Comparison of ENCODE assay signal across 8 mouse cellular contexts in the genomic region with DNA sequence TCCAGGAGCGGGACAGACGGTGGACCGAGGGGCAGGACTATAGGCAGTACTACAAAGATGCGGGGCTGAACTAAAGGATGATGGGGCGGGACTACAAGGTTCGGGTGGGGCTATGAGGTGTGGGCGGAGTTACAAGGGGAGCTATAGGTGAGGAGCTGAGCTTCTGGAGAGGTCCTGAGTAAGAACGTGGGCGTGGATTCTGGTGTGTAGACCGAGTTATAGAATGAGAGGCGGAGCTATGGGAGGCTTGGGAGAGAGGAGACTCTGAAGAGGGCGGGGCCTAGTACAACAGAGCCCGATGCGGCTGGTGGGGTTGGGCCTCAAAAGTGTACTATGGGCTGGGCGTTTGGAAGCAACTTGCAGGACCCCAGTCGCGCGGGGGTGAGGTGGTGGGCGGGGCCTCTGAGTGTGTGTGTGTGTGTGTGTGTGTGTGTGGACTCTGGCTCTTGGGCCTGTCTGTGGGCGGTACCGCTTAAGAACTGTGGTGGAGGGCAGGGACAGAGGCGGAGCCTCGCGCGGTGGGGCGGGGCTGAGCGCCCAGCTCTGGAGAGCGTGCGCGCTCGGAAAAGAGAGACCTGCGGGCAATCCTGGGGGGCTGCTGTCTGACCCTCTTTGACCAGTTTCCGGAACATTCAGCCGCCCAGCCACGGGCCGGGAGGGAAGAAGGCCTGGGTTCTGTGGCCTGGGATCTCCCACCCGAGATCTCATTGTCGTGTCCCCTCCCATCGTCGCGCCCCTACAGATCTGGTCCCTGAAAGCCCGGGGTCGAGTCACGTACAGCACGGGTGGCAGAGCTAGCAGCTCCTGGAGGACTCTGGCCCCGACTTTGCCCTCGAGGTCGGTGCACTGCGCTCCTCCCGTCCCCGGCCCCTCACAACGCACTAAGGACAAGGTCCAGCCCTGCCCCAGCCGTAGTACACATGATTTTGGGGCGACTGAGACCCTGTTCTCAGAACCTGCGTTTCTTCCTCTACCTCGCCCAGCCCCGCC. TPM values are rescaled to one million over a fixed set of nuclear protein-coding genes. Genes with fewer than 3 reads are reported as not detected.
DNase-seq lines count a peak whose midpoint lies in the region; ATAC-seq and TF ChIP-seq lines count a peak whose summit lies in the region.

No protein-coding gene starts in this region.

- H3K4me1 ChIP-seq in ES-Bruce4 (ENCODE audit: control insufficient read depth, insufficient read depth, low read length), result peaks cover 3% of the 10 kb centered on the region
- peaks cover 44% of the 10 kb centered on the region for H3K4me1 ChIP-seq in forebrain, embryonic 12.5 days
- H3K4me1 ChIP-seq in liver, postnatal 0 days (ENCODE audit: insufficient read depth), result peaks cover 61% of the 10 kb centered on the region
- peaks cover 46% of the 10 kb centered on the region for H3K4me1 ChIP-seq in neural tube, embryonic 15.5 days

- TF ChIP-seq EP300 in ES-Bruce4 (IDR thresholded peaks at IDR 0.05; ENCODE audit: insufficient read depth, low read depth, low read length), result no peak
- TF ChIP-seq EP300 in liver, postnatal 0 days (IDR thresholded peaks at IDR 0.05; ENCODE audit: low read depth), result no peak

- WGBS in forebrain, embryonic 12.5 days, result under 1% methylated on average over 52 of the region's 57 CpGs
- WGBS in large intestine, adult 2 months, result under 1% methylated on average over 56 of the region's 57 CpGs
- WGBS in liver, postnatal 0 days (ENCODE audit: insufficient replicate concordance), result under 1% methylated on average over 52 of the region's 57 CpGs
- WGBS in neural tube, embryonic 15.5 days, result under 1% methylated on average over 56 of the region's 57 CpGs

- peak; percentile 85 for ATAC-seq in forebrain, embryonic 12.5 days (ENCODE audit: low FRiP score)
- peak; percentile 80 for ATAC-seq in liver, postnatal 0 days
- ATAC-seq in neural tube, embryonic 15.5 days (ENCODE audit: low FRiP score), result peak; percentile 86

- DNase-seq in c-Kit-positive CD71-positive TER-119-positive erythroid progenitor cells, embryonic 14.5 days (ENCODE audit: low spot score), result peak; percentile 91
- DNase-seq in heart, postnatal 10 days, result peak; percentile 85 to 89
- DNase-seq in large intestine, adult 2 months (ENCODE audit: low read depth, low spot score), result peak; percentile 92
- DNase-seq in liver, postnatal 0 days, result peak; percentile 93
- peak; percentile 88 for DNase-seq in testis, postnatal 14 days (ENCODE audit: low spot score)

- H3K4me3 ChIP-seq in ES-Bruce4 (ENCODE audit: low read depth, low read length), result peak overlapping the region; percentile 79
- H3K4me3 ChIP-seq in forebrain, embryonic 12.5 days (replicated peaks), result peak overlapping the region; percentile 58
- peak overlapping the region; percentile 62 for H3K4me3 ChIP-seq in liver, postnatal 0 days (ENCODE audit: low read depth, low read length)
- peak overlapping the region; percentile 61 for H3K4me3 ChIP-seq in neural tube, embryonic 15.5 days (replicated peaks)

- TF ChIP-seq POLR2A in ES-Bruce4 (IDR thresholded peaks at IDR 0.05; ENCODE audit: insufficient read depth, low read length), result no peak

- peak overlapping the region; percentile 64 for H3K9ac ChIP-seq in ES-Bruce4 (ENCODE audit: low read depth, poor library complexity, severe bottlenecking)
- peak overlapping the region; percentile 68 for H3K9ac ChIP-seq in forebrain, embryonic 12.5 days
- peak overlapping the region; percentile 56 for H3K9ac ChIP-seq in liver, postnatal 0 days (replicated peaks)
- peak overlapping the region; percentile 60 for H3K9ac ChIP-seq in neural tube, embryonic 15.5 days (replicated peaks)

- no peak overlapping the region for H3K27ac ChIP-seq in ES-Bruce4 (ENCODE audit: insufficient read depth, low read length)
- H3K27ac ChIP-seq in forebrain, embryonic 12.5 days, result peak overlapping the region; percentile 8
- peak overlapping the region; percentile 92 for H3K27ac ChIP-seq in liver, postnatal 0 days (ENCODE audit: low read depth)
- H3K27ac ChIP-seq in neural tube, embryonic 15.5 days (replicated peaks), result peak overlapping the region; percentile 60; the same call in 1 of the 2 replicates

- peak overlapping the region; percentile 85 for H3K4me2 ChIP-seq in forebrain, embryonic 12.5 days
- peak overlapping the region; percentile 93 for H3K4me2 ChIP-seq in liver, postnatal 0 days (ENCODE audit: low read depth, low read length)
- peak overlapping the region; percentile 93 for H3K4me2 ChIP-seq in neural tube, embryonic 15.5 days

- no peaks in the 10 kb centered on the region for H3K9me3 ChIP-seq in ES-Bruce4 (replicated peaks; ENCODE audit: control insufficient read depth, insufficient read depth, low read length, poor library complexity, severe bottlenecking)
- H3K9me3 ChIP-seq in forebrain, embryonic 12.5 days, result no peaks in the 10 kb centered on the region
- no peaks in the 10 kb centered on the region for H3K9me3 ChIP-seq in liver, postnatal 0 days (ENCODE audit: low read length)
- no peaks in the 10 kb centered on the region for H3K9me3 ChIP-seq in neural tube, embryonic 15.5 days (replicated peaks)

- H3K36me3 ChIP-seq in ES-Bruce4 (ENCODE audit: control insufficient read depth, insufficient read depth, low read length, poor library complexity, severe bottlenecking), result no peaks in the 10 kb centered on the region
- H3K36me3 ChIP-seq in forebrain, embryonic 12.5 days (replicated peaks), result no peaks in the 10 kb centered on the region
- 0 out of 2 replicates have a peak, but pooled peaks cover 4% of the 10 kb centered on the region for H3K36me3 ChIP-seq in liver, postnatal 0 days (replicated peaks; ENCODE audit: insufficient read depth, low read length)
- no peaks in the 10 kb centered on the region for H3K36me3 ChIP-seq in neural tube, embryonic 15.5 days

- intact Hi-C loops in heart, postnatal 10 days (cut with DNase I), result no loop called here

- H3K27me3 ChIP-seq in ES-Bruce4 (ENCODE audit: control insufficient read depth, insufficient read depth, low read length, poor library complexity, severe bottlenecking), result no peaks in the 10 kb centered on the region
- peaks cover 65% of the 10 kb centered on the region for H3K27me3 ChIP-seq in forebrain, embryonic 12.5 days
- H3K27me3 ChIP-seq in liver, postnatal 0 days (ENCODE audit: insufficient read depth, low read length), result peaks cover 12% of the 10 kb centered on the region
- peaks cover 27% of the 10 kb centered on the region for H3K27me3 ChIP-seq in neural tube, embryonic 15.5 days (replicated peaks)

- TF ChIP-seq CTCF in ES-Bruce4 (IDR thresholded peaks at IDR 0.05; ENCODE audit: low read depth, low read length), result no peak
- no peak for TF ChIP-seq CTCF in liver, postnatal 0 days (IDR thresholded peaks at IDR 0.05; ENCODE audit: low read depth)

RNA-seq across cellular contexts. Expression of a gene that starts 7.5 kb away (rescaled TPM):
- polyA plus RNA-seq in ES-Bruce4 (2011; ENCODE audit: insufficient read depth, insufficient read length, low read depth, missing spikeins), result 9.1 and 10.9 TPM in 2 replicates
- polyA plus RNA-seq in forebrain, embryonic 12.5 days (2016; fragmentation: Nextera tagmentation; extraction: Ambion mirVana), result 14.5 and 16.8 TPM in 2 replicates
- total RNA-seq in heart, postnatal 10 days (2021), result 1 to 10 TPM; 7.9 to 9.3 TPM
- polyA plus RNA-seq in large intestine, adult 2 months (2012; rRNA removed), result 24.2 and 38.6 TPM in 2 replicates
- 5.2 and 6.0 TPM in 2 replicates for polyA plus RNA-seq in liver, postnatal 0 days (2015; fragmentation: Nextera tagmentation; extraction: Ambion mirVana)
- polyA plus RNA-seq in neural tube, embryonic 15.5 days (2015; fragmentation: Nextera tagmentation; extraction: Ambion mirVana), result 18.9 and 21.0 TPM in 2 replicates

RNA-seq across cellular contexts. Expression of a gene that starts 10.9 kb away (rescaled TPM):
- 1.1 and 2.0 TPM in 2 replicates for polyA plus RNA-seq in ES-Bruce4 (2011; ENCODE audit: insufficient read depth, insufficient read length, low read depth, missing spikeins)
- not detected in 2 replicates for polyA plus RNA-seq in forebrain, embryonic 12.5 days (2016; fragmentation: Nextera tagmentation; extraction: Ambion mirVana)
- total RNA-seq in heart, postnatal 10 days (2021), result under 1 TPM in 1 of 2 experiments, not detected in 1; 0.53 TPM
- polyA plus RNA-seq in large intestine, adult 2 months (2012; rRNA removed), result 2.4 and 4.2 TPM in 2 replicates
- polyA plus RNA-seq in liver, postnatal 0 days (2015; fragmentation: Nextera tagmentation; extraction: Ambion mirVana), result 0.19 and 0.25 TPM in 2 replicates
- 0.14 and 1.4 TPM in 2 replicates for polyA plus RNA-seq in neural tube, embryonic 15.5 days (2015; fragmentation: Nextera tagmentation; extraction: Ambion mirVana)

RNA-seq across cellular contexts. Expression of a gene that starts 20.9 kb away (rescaled TPM):
- polyA plus RNA-seq in ES-Bruce4 (2011; ENCODE audit: insufficient read depth, insufficient read length, low read depth, missing spikeins), result 20.1 and 25.1 TPM in 2 replicates
- polyA plus RNA-seq in forebrain, embryonic 12.5 days (2016; fragmentation: Nextera tagmentation; extraction: Ambion mirVana), result 72.7 and 79.1 TPM in 2 replicates
- total RNA-seq in heart, postnatal 10 days (2021), result 10 to 100 TPM; 37.1 to 40.2 TPM
- polyA plus RNA-seq in large intestine, adult 2 months (2012; rRNA removed), result 82.1 and 105 TPM in 2 replicates
- polyA plus RNA-seq in liver, postnatal 0 days (2015; fragmentation: Nextera tagmentation; extraction: Ambion mirVana), result 8.9 and 9.0 TPM in 2 replicates
- 97.5 and 102 TPM in 2 replicates for polyA plus RNA-seq in neural tube, embryonic 15.5 days (2015; fragmentation: Nextera tagmentation; extraction: Ambion mirVana)

RNA-seq across cellular contexts. Expression of a gene that starts 36.6 kb away (rescaled TPM):
- polyA plus RNA-seq in ES-Bruce4 (2011; ENCODE audit: insufficient read depth, insufficient read length, low read depth, missing spikeins), result 17.7 and 19.1 TPM in 2 replicates
- 33.2 and 34.5 TPM in 2 replicates for polyA plus RNA-seq in forebrain, embryonic 12.5 days (2016; fragmentation: Nextera tagmentation; extraction: Ambion mirVana)
- total RNA-seq in heart, postnatal 10 days (2021), result 10 to 100 TPM; 32.0 to 39.7 TPM
- polyA plus RNA-seq in large intestine, adult 2 months (2012; rRNA removed), result 68.6 and 76.1 TPM in 2 replicates
- polyA plus RNA-seq in liver, postnatal 0 days (2015; fragmentation: Nextera tagmentation; extraction: Ambion mirVana), result 36.3 and 39.9 TPM in 2 replicates
- 40.5 and 43.5 TPM in 2 replicates for polyA plus RNA-seq in neural tube, embryonic 15.5 days (2015; fragmentation: Nextera tagmentation; extraction: Ambion mirVana)

RNA-seq across cellular contexts. Expression of a gene that starts 42.1 kb away (rescaled TPM):
- 11.1 and 12.1 TPM in 2 replicates for polyA plus RNA-seq in ES-Bruce4 (2011; ENCODE audit: insufficient read depth, insufficient read length, low read depth, missing spikeins)
- polyA plus RNA-seq in forebrain, embryonic 12.5 days (2016; fragmentation: Nextera tagmentation; extraction: Ambion mirVana), result 5.6 and 8.2 TPM in 2 replicates
- 10 to 100 TPM in 1 of 2 experiments, 1 to 10 TPM in 1; 4.7 to 18.5 TPM for total RNA-seq in heart, postnatal 10 days (2021)
- polyA plus RNA-seq in large intestine, adult 2 months (2012; rRNA removed), result 22.2 and 25.7 TPM in 2 replicates
- 6.1 and 6.2 TPM in 2 replicates for polyA plus RNA-seq in liver, postnatal 0 days (2015; fragmentation: Nextera tagmentation; extraction: Ambion mirVana)
- 7.8 and 8.5 TPM in 2 replicates for polyA plus RNA-seq in neural tube, embryonic 15.5 days (2015; fragmentation: Nextera tagmentation; extraction: Ambion mirVana)
